Comparison of ENCODE assay signal across 25 mouse cellular contexts in genomic region chr3:144138659-144139058, GRCm38 (mm10).
DNase-seq lines count a peak whose midpoint lies in the region; ATAC-seq and TF ChIP-seq lines count a peak whose summit lies in the region.
"Had no signal": no experiment of that assay in that cellular context is flagged by ENCODE, and none has a peak within 500 bp of the region (broad histone marks: within the 10 kb centered on the region; RNA-seq: fewer than 3 reads in every experiment).

No protein-coding gene starts in this region.

- in situ Hi-C loops in CH12.LX (cut with MboI; ENCODE audit: low pct_ligation_motif_present, low pct_unique_long_range_greater_than_20kb, low sequenced_read_pairs) = no loop called here

- TF ChIP-seq EP300 in CH12.LX (IDR thresholded peaks at IDR 0.05; ENCODE audit: low read length) = peak; percentile 63

- WGBS in intestine, embryonic 14.5 days = 89% methylated on average over 3 of the region's 3 CpGs
- WGBS in intestine, embryonic 16.5 days = 96% methylated on average over 3 of the region's 3 CpGs
- whole genome bisulfite sequencing in midbrain, embryonic 16.5 days = 96% methylated on average over 3 of the region's 3 CpGs

- H3K27ac ChIP-seq in intestine, embryonic 14.5 days (ENCODE audit: low read depth) = no peak overlapping the region
- H3K27ac ChIP-seq in intestine, embryonic 16.5 days (ENCODE audit: low read length) = no peak overlapping the region
- no peak overlapping the region for H3K27ac ChIP-seq in CH12.LX (ENCODE audit: insufficient read depth, low read depth)
- H3K27ac ChIP-seq in midbrain, embryonic 16.5 days (ENCODE audit: low read length) = no peak overlapping the region
- H3K27ac ChIP-seq: embryonic facial prominence, embryonic 12.5 days; forebrain, embryonic 12.5 days; hindbrain, embryonic 10.5 days; hindbrain, embryonic 14.5 days had no signal

- H3K4me2 ChIP-seq in intestine, embryonic 14.5 days (ENCODE audit: low read length) = no peak overlapping the region
- H3K4me2 ChIP-seq in intestine, embryonic 16.5 days (ENCODE audit: low read depth, low read length) = no peak overlapping the region
- H3K4me2 ChIP-seq in CH12.LX (ENCODE audit: insufficient read depth, low read depth, poor library complexity, severe bottlenecking) = no peak overlapping the region
- no peak overlapping the region for H3K4me2 ChIP-seq in midbrain, embryonic 16.5 days (ENCODE audit: low read length)
- H3K4me2 ChIP-seq: embryonic facial prominence, embryonic 12.5 days; forebrain, embryonic 12.5 days; heart, embryonic 12.5 days; hindbrain, embryonic 14.5 days had no signal

- dilution Hi-C loops in CH12.LX (cut with MboI; ENCODE audit: extremely low pct_ligation_motif_present, extremely low pct_unique_long_range_greater_than_20kb, low sequenced_read_pairs) = no loop called here

- H3K4me3 ChIP-seq in intestine, embryonic 14.5 days (ENCODE audit: low read depth, low read length) = no peak overlapping the region
- no peak overlapping the region for H3K4me3 ChIP-seq in intestine, embryonic 16.5 days (ENCODE audit: low read length)
- H3K4me3 ChIP-seq in CH12.LX (replicated peaks in 1 of 3; ENCODE audit: low read depth in 2 of 3, low read length in 2 of 3, poor library complexity in 1 of 3) = no peak overlapping the region
- no peak overlapping the region for H3K4me3 ChIP-seq in midbrain, embryonic 16.5 days (ENCODE audit: low read depth, low read length)
- H3K4me3 ChIP-seq: embryonic facial prominence, embryonic 12.5 days; forebrain, embryonic 12.5 days; heart, embryonic 12.5 days; hindbrain, embryonic 10.5 days had no signal

- ATAC-seq in intestine, embryonic 14.5 days (replicated peaks; ENCODE audit: low FRiP score, low TSS enrichment, low read depth) = no peak
- no peak for ATAC-seq in intestine, embryonic 16.5 days
- no peak for ATAC-seq in midbrain, embryonic 16.5 days
- ATAC-seq: activated CD4-positive, CD25-positive, alpha-beta regulatory T cell, adult 4 months; CD4-positive, CD25-positive, alpha-beta regulatory T cell, adult 4 months; forebrain, embryonic 16.5 days; intestine, postnatal 0 days; Patski had no signal

- intact Hi-C loops in gastrocnemius, postnatal 14 days (cut with DNase I; ENCODE audit: low total_unique reads) = no loop called here

- peak; percentile 20 for DNase-seq in intestine, embryonic 14.5 days (ENCODE audit: low spot score)
- no peak for DNase-seq in CH12.LX (ENCODE audit: extremely low read depth)
- peak; percentile 27 for DNase-seq in fibroblast of lung, adult 2 months (ENCODE audit: low read depth)
- no peak for DNase-seq in right cerebral cortex, postnatal 25 days
- DNase-seq in gastrocnemius, postnatal 14 days = no peak
- DNase-seq: adrenal gland, adult 8-10 months; B cell, adult 2 months; cerebellum, adult 11-12 months; cerebellum, adult 9-11 months; cerebellum, postnatal 36 days; gastrocnemius, postnatal 10 days; heart, adult 18-20 months; kidney, adult 8-10 months had no signal

- no peaks in the 10 kb centered on the region for H3K36me3 ChIP-seq in intestine, embryonic 14.5 days (ENCODE audit: control insufficient read depth, insufficient read depth, low read length)
- H3K36me3 ChIP-seq in intestine, embryonic 16.5 days (ENCODE audit: control insufficient read depth, insufficient read depth, low read length) = no peaks in the 10 kb centered on the region
- H3K36me3 ChIP-seq in CH12.LX (replicated peaks in 1 of 2; ENCODE audit: control insufficient read depth in 1 of 2, insufficient read depth in 1 of 2, low read length in 1 of 2) = no peaks in the 10 kb centered on the region
- no peaks in the 10 kb centered on the region for H3K36me3 ChIP-seq in midbrain, embryonic 16.5 days (ENCODE audit: control insufficient read depth, insufficient read depth, low read length)
- H3K36me3 ChIP-seq: embryonic facial prominence, embryonic 12.5 days; forebrain, embryonic 12.5 days; heart, embryonic 12.5 days; hindbrain, embryonic 10.5 days had no signal

- H3K79me2 ChIP-seq in CH12.LX (replicated peaks; ENCODE audit: control insufficient read depth, extremely low read depth, insufficient read depth, poor library complexity, severe bottlenecking) = no peaks in the 10 kb centered on the region

- H3K4me1 ChIP-seq in intestine, embryonic 14.5 days (replicated peaks; ENCODE audit: control insufficient read depth, insufficient read depth, low read length) = no peaks in the 10 kb centered on the region
- H3K4me1 ChIP-seq in intestine, embryonic 16.5 days (ENCODE audit: control insufficient read depth, insufficient read depth, low read length) = no peaks in the 10 kb centered on the region
- peaks cover 14 to 34% of the 10 kb centered on the region in 2 experiments for H3K4me1 ChIP-seq in CH12.LX (ENCODE audit: control insufficient read depth in 1 of 2, insufficient read depth in 2 of 2)
- no peaks in the 10 kb centered on the region for H3K4me1 ChIP-seq in midbrain, embryonic 16.5 days (ENCODE audit: control insufficient read depth, insufficient read depth, low read length)
- H3K4me1 ChIP-seq: embryonic facial prominence, embryonic 12.5 days; forebrain, embryonic 12.5 days; heart, embryonic 12.5 days; hindbrain, embryonic 10.5 days had no signal

- no peak for TF ChIP-seq RAD21 in CH12.LX (IDR thresholded peaks at IDR 0.05; ENCODE audit: low read depth, low read length)

- TF ChIP-seq CTCF in CH12.LX (conservative IDR thresholded peaks at IDR 0.05 in 1 of 2, IDR thresholded peaks at IDR 0.05 in 1 of 2; ENCODE audit: low read depth in 2 of 2, low read length in 2 of 2) = no peak

- H3K27me3 ChIP-seq in intestine, embryonic 14.5 days (replicated peaks; ENCODE audit: control insufficient read depth, insufficient read depth, low read length) = no peaks in the 10 kb centered on the region
- H3K27me3 ChIP-seq in intestine, embryonic 16.5 days (replicated peaks; ENCODE audit: control insufficient read depth, insufficient read depth, low read length) = no peaks in the 10 kb centered on the region
- no peaks in the 10 kb centered on the region for H3K27me3 ChIP-seq in CH12.LX (replicated peaks)
- H3K27me3 ChIP-seq in midbrain, embryonic 16.5 days (ENCODE audit: control insufficient read depth, insufficient read depth, low read depth, low read length) = no peaks in the 10 kb centered on the region
- H3K27me3 ChIP-seq: embryonic facial prominence, embryonic 12.5 days; forebrain, embryonic 12.5 days; heart, embryonic 12.5 days; Patski had no signal

- TF ChIP-seq POLR2A in CH12.LX (IDR thresholded peaks at IDR 0.05; ENCODE audit: low read depth, low read length) = no peak

- no peaks in the 10 kb centered on the region for H3K9me3 ChIP-seq in intestine, embryonic 14.5 days (ENCODE audit: control insufficient read depth, low read length)
- H3K9me3 ChIP-seq in intestine, embryonic 16.5 days (ENCODE audit: control insufficient read depth, low read length) = no peaks in the 10 kb centered on the region
- H3K9me3 ChIP-seq in CH12.LX (replicated peaks; ENCODE audit: low read length) = no peaks in the 10 kb centered on the region
- H3K9me3 ChIP-seq in midbrain, embryonic 16.5 days (replicated peaks; ENCODE audit: control insufficient read depth, low read length, poor library complexity, severe bottlenecking) = no peaks in the 10 kb centered on the region
- H3K9me3 ChIP-seq: embryonic facial prominence, embryonic 12.5 days; forebrain, embryonic 12.5 days; heart, embryonic 12.5 days; hindbrain, embryonic 10.5 days had no signal

- no peak overlapping the region for H3K9ac ChIP-seq in intestine, embryonic 14.5 days (ENCODE audit: low read length)
- no peak overlapping the region for H3K9ac ChIP-seq in intestine, embryonic 16.5 days (ENCODE audit: low read depth, low read length)
- H3K9ac ChIP-seq in CH12.LX (ENCODE audit: insufficient read depth, low read depth) = no peak overlapping the region
- H3K9ac ChIP-seq in midbrain, embryonic 16.5 days (ENCODE audit: low read depth, low read length) = no peak overlapping the region
- H3K9ac ChIP-seq: embryonic facial prominence, embryonic 12.5 days; forebrain, embryonic 12.5 days; heart, embryonic 12.5 days; hindbrain, embryonic 14.5 days had no signal

TF ChIP-seq in CH12.LX, 34 proteins besides CTCF, POLR2A, EP300 and RAD21 (continues in another document):
- TF ChIP-seq PAX5 (IDR thresholded peaks at IDR 0.05; ENCODE audit: low read length) = no peak
- no peak for TF ChIP-seq ELF1 (IDR thresholded peaks at IDR 0.05; ENCODE audit: low read depth, low read length)
- TF ChIP-seq UBTF (IDR thresholded peaks at IDR 0.05; ENCODE audit: low read depth, low read length) = no peak
- no peak for TF ChIP-seq USF1 (IDR thresholded peaks at IDR 0.05; ENCODE audit: low read depth, low read length)
- TF ChIP-seq USF2 (conservative IDR thresholded peaks at IDR 0.05; ENCODE audit: low read depth, low read length) = no peak
- TF ChIP-seq NELFE (IDR thresholded peaks at IDR 0.05; ENCODE audit: low read depth, low read length) = no peak
- TF ChIP-seq TBP (conservative IDR thresholded peaks at IDR 0.05; ENCODE audit: low read depth, low read length) = no peak
- TF ChIP-seq ZKSCAN1 (IDR thresholded peaks at IDR 0.05; ENCODE audit: borderline replicate concordance, low read depth, low read length) = no peak
- TF ChIP-seq E2F4 (IDR thresholded peaks at IDR 0.05; ENCODE audit: insufficient replicate concordance, low read depth, low read length) = no peak
- TF ChIP-seq JUN (IDR thresholded peaks at IDR 0.05; ENCODE audit: insufficient read depth, low read depth, low read length) = peak; percentile 42; the same call in 1 of the 2 replicates
- no peak for TF ChIP-seq ZMIZ1 (IDR thresholded peaks at IDR 0.05; ENCODE audit: low read depth, low read length)
- no peak for TF ChIP-seq MEF2A (IDR thresholded peaks at IDR 0.05; ENCODE audit: borderline replicate concordance, low read depth, low read length)
- TF ChIP-seq IRF4 (IDR thresholded peaks at IDR 0.05; ENCODE audit: low read depth, low read length) = peak; percentile 80; the same call in 1 of the 2 replicates
- TF ChIP-seq BHLHE40 (IDR thresholded peaks at IDR 0.05; ENCODE audit: low read depth, low read length) = peak; percentile 33; the same call in 1 of the 2 replicates
- TF ChIP-seq RCOR1 (conservative IDR thresholded peaks at IDR 0.05; ENCODE audit: low read depth, low read length) = no peak
- TF ChIP-seq MXI1 (IDR thresholded peaks at IDR 0.05; ENCODE audit: low read depth, low read length) = no peak
- TF ChIP-seq ZC3H11A (IDR thresholded peaks at IDR 0.05; ENCODE audit: low read depth, low read length) = no peak
- TF ChIP-seq MAZ (IDR thresholded peaks at IDR 0.05; ENCODE audit: low read depth, low read length) = no peak
- no peak for TF ChIP-seq MAX (IDR thresholded peaks at IDR 0.05; ENCODE audit: low read length)
- no peak for TF ChIP-seq GABPA (IDR thresholded peaks at IDR 0.05; ENCODE audit: insufficient replicate concordance, low read depth, low read length)
- no peak for TF ChIP-seq SIN3A (IDR thresholded peaks at IDR 0.05; ENCODE audit: low read length)
- no peak for TF ChIP-seq HCFC1 (IDR thresholded peaks at IDR 0.05; ENCODE audit: low read depth, low read length)
- TF ChIP-seq JUND (conservative IDR thresholded peaks at IDR 0.05; ENCODE audit: low read depth, low read length) = no peak; the same call in 1 of the 2 replicates
- TF ChIP-seq CHD1 (IDR thresholded peaks at IDR 0.05; ENCODE audit: low read depth, low read length) = no peak

Comparison
In these comparisons a context has a peak if more than half of its experiments do, and no peak if none do; other contexts are left out.
1. DNase-seq: peak in intestine, embryonic 14.5 days (single experiment) and fibroblast of lung, adult 2 months (single experiment); none in CH12.LX (single experiment), right cerebral cortex, postnatal 25 days (single experiment) and gastrocnemius, postnatal 14 days (single experiment).